Mouse (Mus musculus) limb, embryonic 11.5 days (tissue): ENCODE data around the gene Hprt. TPM values are rescaled to one million over a fixed set of nuclear protein-coding genes. Genes with fewer than 3 reads are reported as not detected.
A peak's percentile ranks its signal among the peaks of the same experiment; 100 is the strongest.

Experiments used
- ATAC-seq: fragments of 200-750 bp; cut with Nextera tagmentation; 2 replicates; pipeline ENCODE4 v1.8.0; 2017; ENCODE audit warnings: low read depth; ENCODE audit not compliant: insufficient number of reproducible peaks, low FRiP score, low TSS enrichment
- DNase-seq: peaks from one replicate; pipeline ENCODE4 v3.0.0-alpha.2; 2015; ENCODE audit warnings: low spot score
- H3K27ac ChIP-seq: fragments of 300-500 bp; sonication (generic); replicated peaks from 2 replicates; pipeline ENCODE4 v1.5.1; 2014; ENCODE audit warnings: low read depth, mild to moderate bottlenecking, low read length
- H3K27me3 ChIP-seq: fragments of 300-500 bp; sonication (generic); 2 replicates; pipeline ENCODE4 v1.6.1; 2014; ENCODE audit warnings: mild to moderate bottlenecking, low read length, mixed read lengths; ENCODE audit not compliant: control insufficient read depth, insufficient read depth
- H3K36me3 ChIP-seq: fragments of 300-500 bp; sonication (generic); 2 replicates; pipeline ENCODE4 v1.6.1; 2014; ENCODE audit warnings: mild to moderate bottlenecking, low read length, moderate library complexity, mixed read lengths; ENCODE audit not compliant: control insufficient read depth, insufficient read depth
- H3K4me1 ChIP-seq: fragments of 300-500 bp; sonication (generic); 2 replicates; pipeline ENCODE4 v1.6.1; 2014; ENCODE audit warnings: low read length, mixed read lengths; ENCODE audit not compliant: control insufficient read depth, insufficient read depth
- H3K4me2 ChIP-seq: fragments of 300-500 bp; sonication (generic); 2 replicates; pipeline ENCODE4 v1.6.1; 2014; ENCODE audit warnings: low read depth, mild to moderate bottlenecking, moderate library complexity; ENCODE audit not compliant: severe bottlenecking
- H3K4me3 ChIP-seq: fragments of 300-500 bp; sonication (generic); 2 replicates; pipeline ENCODE4 v1.5.1; 2014; ENCODE audit warnings: low read depth, low read length
- H3K9ac ChIP-seq: fragments of 300-500 bp; sonication (generic); 2 replicates; pipeline ENCODE4 v1.6.1; 2014; ENCODE audit warnings: mild to moderate bottlenecking, low read length
- H3K9me3 ChIP-seq: fragments of 300-500 bp; sonication (generic); 2 replicates; pipeline ENCODE4 v1.6.1; 2016; ENCODE audit warnings: low read length; ENCODE audit not compliant: control insufficient read depth
- WGBS: fragments of 180-500 bp; shearing (Covaris S2); extraction: QIAGEN DNeasy Blood & Tissue Kit; methylation state at CpG from one replicate; pipeline ENCODE4 v1.1.7; 2014; 5-methylcytosine and 5-hydroxymethylcytosine counted together
- polyA plus RNA-seq: library from polyadenylated mRNA; unstranded; fragments of >200 nt; fragmentation: Nextera tagmentation; extraction: Ambion mirVana; gene quantifications from 2 replicates; pipeline ENCODE4 v1.2.1, GENCODE M21; 2014

Hprt gene
- polyA plus RNA-seq, 1 experiment from 2014 or later: 87.1 TPM

DNA sequence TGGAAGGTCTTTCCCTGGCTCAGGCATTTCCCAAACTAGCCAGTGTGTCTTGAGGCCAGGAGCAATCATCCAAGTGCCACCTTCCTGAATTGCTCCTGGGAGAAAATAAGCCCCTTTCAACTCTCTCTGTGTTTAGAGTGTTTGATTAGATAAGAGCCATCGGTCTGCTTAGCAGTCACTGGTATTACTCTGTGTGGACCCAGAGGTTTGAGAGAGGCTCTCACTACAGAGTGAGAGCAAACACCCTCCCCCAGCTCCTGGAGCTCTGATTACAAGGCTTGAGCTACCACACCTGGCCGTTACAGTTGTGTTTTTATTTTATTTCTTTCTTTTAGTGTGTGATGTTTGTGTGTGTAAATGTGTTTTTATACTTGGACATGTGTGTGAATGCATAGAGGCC, 59.0 kb downstream of the Hprt start:
- Histone ChIP-seq H3K9me3 (no peaks in the 10 kb centered on the region), H3K9ac (no peak overlapping the region), H3K4me2 (no peak overlapping the region), H3K27ac (no peak overlapping the region), H3K4me1 (peaks cover 3% of the 10 kb centered on the region; the same call in 1 of the 2 replicates), H3K27me3 (no peaks in the 10 kb centered on the region), H3K36me3 (no peaks in the 10 kb centered on the region), H3K4me3 (no peak overlapping the region)
- WGBS: 47% methylated on average over 2 of the region's 2 CpGs
- no peak for ATAC-seq
- no peak for DNase-seq

- Histone ChIP-seq H3K27ac (no peak overlapping the region), H3K27me3 (no peaks in the 10 kb centered on the region), H3K36me3 (no peaks in the 10 kb centered on the region), H3K4me3 (no peak overlapping the region), H3K9ac (no peak overlapping the region), H3K4me1 (peaks cover 3% of the 10 kb centered on the region; the same call in 1 of the 2 replicates), H3K9me3 (no peaks in the 10 kb centered on the region), H3K4me2 (no peak overlapping the region)
- WGBS: 26% methylated on average over 4 of the region's 4 CpGs
- ATAC-seq: no peak
- DNase-seq: no peak
Measured at GRCm38 (mm10) chrX:53049196-53049595, 61.3 kb downstream of the Hprt start.

DNA sequence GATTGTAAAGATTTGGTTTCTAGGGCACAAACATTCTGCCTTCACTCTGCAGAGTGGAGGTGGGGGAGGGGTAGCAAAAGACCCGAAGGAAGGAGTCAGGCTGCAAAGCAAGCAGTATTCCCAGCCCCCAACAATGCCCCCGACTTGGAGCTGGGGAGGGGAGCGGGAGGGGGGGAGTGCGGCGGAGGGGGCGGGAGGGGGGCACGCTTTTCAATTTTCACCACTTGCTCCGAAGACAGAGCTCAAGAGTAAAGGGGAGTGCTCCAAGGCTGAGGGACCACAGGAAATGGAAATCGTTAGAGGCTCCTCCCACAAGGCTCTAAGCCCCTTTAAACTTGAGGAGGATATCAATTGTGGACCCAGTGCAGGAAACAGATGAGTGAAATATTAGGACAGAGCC, 62.4 kb downstream of the Hprt start:
- H3K27me3 ChIP-seq: no peaks in the 10 kb centered on the region
- no peak overlapping the region for H3K9ac ChIP-seq
- H3K4me3 ChIP-seq: no peak overlapping the region
- peak overlapping the region; percentile 33; the same call in 1 of the 2 replicates for H3K4me2 ChIP-seq
- H3K9me3 ChIP-seq: no peaks in the 10 kb centered on the region
- ATAC-seq (0 out of 2 replicates have a peak, but pooled peaks have one; percentile 32), DNase-seq (peak; percentile 69)
- 13% methylated on average over 7 of the region's 9 CpGs for WGBS
- no peaks in the 10 kb centered on the region for H3K4me1 ChIP-seq
- no peaks in the 10 kb centered on the region for H3K36me3 ChIP-seq
- H3K27ac ChIP-seq: peak overlapping the region; percentile 48; the same call in 1 of the 2 replicates

DNA sequence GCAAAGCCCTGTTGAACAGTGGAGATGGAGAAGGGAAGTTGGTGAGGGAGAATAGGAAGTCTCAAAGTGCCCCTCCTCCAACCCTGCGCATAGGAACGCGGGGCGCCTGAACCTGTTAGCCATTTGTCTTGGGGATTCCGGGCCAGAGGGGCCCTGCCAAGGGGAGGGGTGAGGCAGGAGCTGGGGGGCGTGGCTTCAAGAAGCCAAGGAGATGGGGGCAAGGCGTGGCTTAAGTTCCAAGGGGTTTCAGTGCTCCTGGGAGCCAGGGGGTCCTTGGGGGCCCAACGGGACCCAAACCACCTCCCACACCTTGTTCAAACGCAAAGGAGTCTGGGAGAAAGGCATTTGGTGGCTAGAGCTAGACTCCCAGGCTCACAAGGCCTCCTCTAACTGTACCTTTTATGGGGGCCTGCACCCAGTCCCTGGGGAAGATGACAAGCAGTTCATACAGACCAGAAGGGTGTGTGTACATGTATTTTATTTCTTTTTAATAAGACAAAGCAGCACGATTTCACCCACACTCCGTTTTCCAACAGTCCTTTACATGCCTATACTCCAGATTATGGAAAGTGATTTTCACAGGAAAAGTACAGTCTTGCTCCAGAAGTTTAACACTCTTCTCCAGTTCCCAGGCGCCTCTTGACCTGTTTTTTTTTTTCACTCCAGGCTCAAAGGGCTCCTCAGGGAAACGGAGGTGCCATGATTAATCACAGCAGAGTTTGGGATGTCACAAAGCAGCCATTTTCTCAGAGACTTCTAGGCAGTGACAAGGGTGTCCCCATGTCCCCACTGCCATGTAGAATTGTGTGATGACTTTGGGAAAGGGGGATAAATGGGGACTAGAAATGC, 64.9 kb downstream of the Hprt start:
- H3K27ac ChIP-seq: peak overlapping the region; percentile 79
- ATAC-seq (peak; percentile 69), DNase-seq (peak; percentile 87)
- no peaks in the 10 kb centered on the region for H3K36me3 ChIP-seq
- WGBS: 15% methylated on average over 13 of the region's 13 CpGs
- no peaks in the 10 kb centered on the region for H3K4me1 ChIP-seq
- H3K9ac ChIP-seq: no peak overlapping the region
- peak overlapping the region; percentile 34 for H3K4me2 ChIP-seq
- H3K4me3 ChIP-seq: peak overlapping the region; percentile 12; the same call in 1 of the 2 replicates
- 0 out of 2 replicates have a peak, but pooled peaks cover 4% of the 10 kb centered on the region for H3K27me3 ChIP-seq
- H3K9me3 ChIP-seq: no peaks in the 10 kb centered on the region

GRCm38 (mm10) chrX:53053885-53054284, 65.9 kb downstream of the Hprt start:
- Histone ChIP-seq H3K4me1 (no peaks in the 10 kb centered on the region), H3K27me3 (0 out of 2 replicates have a peak, but pooled peaks cover 4% of the 10 kb centered on the region), H3K4me2 (peak overlapping the region; percentile 20), H3K9ac (no peak overlapping the region; the same call in 1 of the 2 replicates), H3K36me3 (no peaks in the 10 kb centered on the region), H3K9me3 (no peaks in the 10 kb centered on the region), H3K27ac (peak overlapping the region; percentile 79; the same call in 1 of the 2 replicates), H3K4me3 (no peak overlapping the region)
- DNase-seq (peak; percentile 32), ATAC-seq (no peak)
- WGBS: 56% methylated on average over 5 of the region's 5 CpGs

DNA sequence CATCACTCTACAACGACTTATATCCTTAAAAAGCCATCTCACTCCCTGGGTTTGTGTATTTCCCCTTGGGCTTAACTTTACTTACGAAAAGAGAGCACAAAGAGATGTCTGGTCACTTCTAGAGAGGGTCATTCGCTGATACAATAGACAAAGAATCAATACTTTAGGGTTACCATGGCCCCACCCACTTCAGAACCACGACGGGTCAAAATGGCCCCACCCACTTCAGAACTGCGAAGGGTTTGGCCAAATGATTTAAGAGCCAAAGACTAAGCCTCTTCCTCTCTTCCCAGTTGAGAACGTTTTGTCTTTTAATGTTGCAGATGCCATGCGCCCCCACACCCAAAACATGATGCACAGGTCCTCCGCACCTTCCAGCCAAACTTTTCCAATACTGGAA, 67.8 kb downstream of the Hprt start:
- ATAC-seq (no peak), DNase-seq (no peak)
- Histone ChIP-seq H3K4me1 (no peaks in the 10 kb centered on the region), H3K4me3 (peak overlapping the region; percentile 57), H3K36me3 (no peaks in the 10 kb centered on the region), H3K27me3 (0 out of 2 replicates have a peak, but pooled peaks cover 4% of the 10 kb centered on the region), H3K4me2 (peak overlapping the region; percentile 57), H3K9ac (peak overlapping the region; percentile 89), H3K9me3 (no peaks in the 10 kb centered on the region), H3K27ac (peak overlapping the region; percentile 52; the same call in 1 of the 2 replicates)
- WGBS: 15% methylated on average over 9 of the region's 9 CpGs

GRCm38 (mm10) chrX:53056627-53057026, 68.7 kb downstream of the Hprt start:
- Histone ChIP-seq H3K27ac (peak overlapping the region; percentile 82), H3K4me1 (no peaks in the 10 kb centered on the region), H3K27me3 (0 out of 2 replicates have a peak, but pooled peaks cover 4% of the 10 kb centered on the region), H3K4me3 (peak overlapping the region; percentile 57), H3K9ac (peak overlapping the region; percentile 89), H3K9me3 (no peaks in the 10 kb centered on the region), H3K4me2 (peak overlapping the region; percentile 57), H3K36me3 (no peaks in the 10 kb centered on the region)
- DNase-seq: no peak
- WGBS: 20% methylated on average over 33 of the region's 33 CpGs
- 0 out of 2 replicates have a peak, but pooled peaks have one; percentile 6 for ATAC-seq

GRCm38 (mm10) chrX:53057054-53057759, 69.3 kb downstream of the Hprt start:
- Histone ChIP-seq H3K9me3 (no peaks in the 10 kb centered on the region), H3K27me3 (0 out of 2 replicates have a peak, but pooled peaks cover 4% of the 10 kb centered on the region), H3K36me3 (no peaks in the 10 kb centered on the region), H3K9ac (peak overlapping the region; percentile 89), H3K27ac (peak overlapping the region; percentile 82), H3K4me3 (peak overlapping the region; percentile 57), H3K4me2 (peak overlapping the region; percentile 57), H3K4me1 (no peaks in the 10 kb centered on the region)
- ATAC-seq (peak; percentile 77), DNase-seq (peak; percentile 90)
- 19% methylated on average over 42 of the region's 42 CpGs for WGBS
